Mouse (Mus musculus): ENCODE results near the gene Slc25a3.

GRCm38 (mm10) chr10:91123281-91123827, 505 bp downstream of the Slc25a3 start:
- no peak for TF ChIP-seq CTCF (IDR thresholded peaks at IDR 0.05; ENCODE audit: extremely low read depth, insufficient read length, insufficient replicate concordance, low read depth, low read length)
- TF ChIP-seq POLR2A (IDR thresholded peaks at IDR 0.05; ENCODE audit: low read depth, low read length): peak; percentile 47; the same call in 1 of the 2 replicates

Measured in small intestine, adult 2 months (tissue).